Mouse (Mus musculus): ENCODE data around the gene Klhl26. TPM values are rescaled to one million over a fixed set of nuclear protein-coding genes. Genes with fewer than 3 reads are reported as not detected.

Gene Klhl26
- polyA plus RNA-seq, 1 experiment from 2014 or later: 37.5 TPM

- Histone ChIP-seq H3K4me3 (ENCODE audit: low read length) (no peak overlapping the region), H3K4me1 (ENCODE audit: control insufficient read depth, insufficient read depth, low read depth, low read length) (peaks cover 14% of the 10 kb centered on the region), H3K9ac (ENCODE audit: low read depth, low read length) (no peak overlapping the region), H3K27me3 (replicated peaks; ENCODE audit: control insufficient read depth, insufficient read depth, low read length) (no peaks in the 10 kb centered on the region), H3K4me2 (ENCODE audit: low read length) (no peak overlapping the region), H3K9me3 (ENCODE audit: control insufficient read depth, low read length) (no peaks in the 10 kb centered on the region), H3K36me3 (ENCODE audit: control insufficient read depth, insufficient read depth, low read length) (no peaks in the 10 kb centered on the region), H3K27ac (ENCODE audit: low read depth, low read length) (no peak overlapping the region)
- 93% methylated on average over 4 of the region's 4 CpGs for WGBS
- ATAC-seq: no peak
These were observed 33.4 kb downstream of the Klhl26 start for GRCm38 (mm10) chr8:70443326-70443725.

DNA sequence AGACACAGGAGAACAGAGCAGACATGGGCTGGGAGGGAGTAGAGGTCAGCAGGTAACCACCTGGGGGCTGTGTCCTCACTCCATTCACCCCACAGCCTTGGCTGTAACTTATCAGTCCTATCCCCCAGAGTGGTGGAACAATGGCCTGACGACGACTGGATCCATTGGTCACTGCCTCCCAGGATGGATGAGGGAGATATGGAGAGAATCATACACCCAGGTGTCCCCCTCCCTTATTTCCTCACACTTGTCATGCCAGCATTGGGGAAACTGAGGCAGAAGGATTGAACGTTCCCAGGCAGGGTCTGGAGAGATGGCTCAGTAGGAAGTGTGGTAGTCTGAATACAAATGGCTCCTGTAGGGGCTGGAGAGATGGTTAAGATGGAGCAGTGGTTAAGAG is 35.2 kb downstream of the Klhl26 start:
- ATAC-seq: no peak
- no peak overlapping the region for H3K27ac ChIP-seq (ENCODE audit: low read depth, low read length)
- H3K36me3 ChIP-seq (ENCODE audit: control insufficient read depth, insufficient read depth, low read length): no peaks in the 10 kb centered on the region
- H3K4me1 ChIP-seq (ENCODE audit: control insufficient read depth, insufficient read depth, low read depth, low read length): peaks cover 10% of the 10 kb centered on the region
- H3K4me3 ChIP-seq (ENCODE audit: low read length): no peak overlapping the region
- 70% methylated on average over 3 of the region's 3 CpGs for WGBS
- no peak overlapping the region for H3K4me2 ChIP-seq (ENCODE audit: low read length)
- H3K27me3 ChIP-seq (replicated peaks; ENCODE audit: control insufficient read depth, insufficient read depth, low read length): no peaks in the 10 kb centered on the region
- no peak overlapping the region for H3K9ac ChIP-seq (ENCODE audit: low read depth, low read length)
- no peaks in the 10 kb centered on the region for H3K9me3 ChIP-seq (ENCODE audit: control insufficient read depth, low read length)

- H3K9ac ChIP-seq (ENCODE audit: low read depth, low read length): peak overlapping the region; percentile 76; the same call in 1 of the 2 replicates
- H3K27ac ChIP-seq (ENCODE audit: low read depth, low read length): no peak overlapping the region
These were observed 36.5 kb downstream of the Klhl26 start for GRCm38 (mm10) chr8:70440246-70440645.

DNA sequence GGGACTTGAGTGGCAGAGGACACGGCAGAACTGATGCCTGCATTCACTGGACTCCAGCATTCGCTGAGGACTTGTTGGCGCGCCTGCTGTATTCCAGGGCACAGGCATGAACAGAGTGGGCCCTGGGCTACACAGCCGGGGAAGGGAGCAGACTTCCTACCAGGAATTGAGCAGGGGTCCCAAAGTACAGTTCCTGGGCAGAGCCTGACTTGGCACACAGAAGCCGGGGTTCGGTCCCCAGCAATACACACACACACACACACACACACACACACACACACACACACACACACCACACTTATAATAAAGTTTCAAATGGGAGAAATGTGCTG is 37.0 kb downstream of the Klhl26 start:
- no peak for ATAC-seq
- Histone ChIP-seq H3K27ac (ENCODE audit: low read depth, low read length) (peak overlapping the region; percentile 72), H3K4me1 (ENCODE audit: control insufficient read depth, insufficient read depth, low read depth, low read length) (peaks cover 10% of the 10 kb centered on the region), H3K27me3 (replicated peaks; ENCODE audit: control insufficient read depth, insufficient read depth, low read length) (no peaks in the 10 kb centered on the region), H3K4me3 (ENCODE audit: low read length) (peak overlapping the region; percentile 66), H3K9me3 (ENCODE audit: control insufficient read depth, low read length) (no peaks in the 10 kb centered on the region), H3K4me2 (ENCODE audit: low read length) (peak overlapping the region; percentile 79), H3K36me3 (ENCODE audit: control insufficient read depth, insufficient read depth, low read length) (no peaks in the 10 kb centered on the region), H3K9ac (ENCODE audit: low read depth, low read length) (peak overlapping the region; percentile 76)
- 6% methylated on average over 7 of the region's 7 CpGs for WGBS

More at GRCm38 (mm10) chr8:70440246-70440645, 36.5 kb downstream of the Klhl26 start:
- Histone ChIP-seq H3K36me3 (ENCODE audit: control insufficient read depth, insufficient read depth, low read length) (no peaks in the 10 kb centered on the region), H3K9me3 (ENCODE audit: control insufficient read depth, low read length) (no peaks in the 10 kb centered on the region), H3K4me2 (ENCODE audit: low read length) (peak overlapping the region; percentile 79), H3K27me3 (replicated peaks; ENCODE audit: control insufficient read depth, insufficient read depth, low read length) (no peaks in the 10 kb centered on the region), H3K4me3 (ENCODE audit: low read length) (peak overlapping the region; percentile 66), H3K4me1 (ENCODE audit: control insufficient read depth, insufficient read depth, low read depth, low read length) (peaks cover 10% of the 10 kb centered on the region)
- ATAC-seq: no peak
- 51% methylated on average over 3 of the region's 3 CpGs for whole genome bisulfite sequencing

DNA sequence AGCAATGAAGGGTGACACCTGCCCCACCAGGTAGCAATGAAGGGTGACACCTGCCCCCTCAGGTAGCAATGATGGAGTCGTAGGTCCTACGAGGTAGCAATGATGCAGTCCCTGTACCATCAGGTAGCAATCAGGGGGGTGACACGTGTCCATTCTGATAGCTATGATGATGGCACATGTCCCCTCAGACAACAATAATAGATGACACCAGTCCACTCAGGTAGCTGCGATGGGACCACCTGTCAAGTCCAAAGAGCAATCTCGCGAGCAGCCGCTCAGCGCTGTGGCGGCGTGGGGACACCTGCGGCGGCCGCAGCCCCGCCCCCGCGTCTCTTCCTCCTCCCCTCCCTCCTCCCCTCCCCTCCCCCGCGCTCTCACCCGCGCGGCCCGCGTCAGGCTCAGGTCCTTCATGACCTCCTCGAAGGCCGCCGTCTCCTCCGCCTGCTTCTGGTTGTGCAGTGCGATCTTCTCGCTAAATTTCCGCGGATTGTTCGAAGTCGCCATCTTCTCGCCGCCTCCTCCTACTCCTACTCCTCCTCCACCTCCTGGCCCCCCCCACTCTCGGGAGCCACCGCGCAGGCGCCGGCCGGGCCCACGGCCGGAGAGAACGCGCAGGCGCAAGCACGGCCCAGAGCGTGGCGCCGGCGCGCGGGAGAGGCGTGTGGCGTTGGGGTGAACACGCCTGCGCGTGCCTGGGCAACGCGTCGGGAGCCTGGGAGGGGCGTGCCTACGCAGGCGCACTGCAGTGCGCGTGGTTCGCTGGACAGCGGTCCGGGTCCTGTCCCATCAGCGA is 37.5 kb downstream of the Klhl26 start, which contains the start of gene Crtc1:
TSS of gene Crtc1 (minus strand) at position 525 of the 793 bp plus-strand sequence.
- no peaks in the 10 kb centered on the region for H3K27me3 ChIP-seq (replicated peaks; ENCODE audit: control insufficient read depth, insufficient read depth, low read length)

GRCm38 (mm10) chr8:70438423-70438822 is 38.3 kb downstream of the Klhl26 start:
- no peaks in the 10 kb centered on the region for H3K36me3 ChIP-seq (ENCODE audit: control insufficient read depth, insufficient read depth, low read length)
- H3K4me1 ChIP-seq (ENCODE audit: control insufficient read depth, insufficient read depth, low read depth, low read length): peaks cover 10% of the 10 kb centered on the region
- no peaks in the 10 kb centered on the region for H3K9me3 ChIP-seq (ENCODE audit: control insufficient read depth, low read length)
- peak overlapping the region; percentile 63 for H3K4me2 ChIP-seq (ENCODE audit: low read length)
- H3K27ac ChIP-seq (ENCODE audit: low read depth, low read length): no peak overlapping the region
- no peaks in the 10 kb centered on the region for H3K27me3 ChIP-seq (replicated peaks; ENCODE audit: control insufficient read depth, insufficient read depth, low read length)
- ATAC-seq: no peak
- H3K9ac ChIP-seq (ENCODE audit: low read depth, low read length): no peak overlapping the region
- H3K4me3 ChIP-seq (ENCODE audit: low read length): peak overlapping the region; percentile 66
- 91% methylated on average over 2 of the region's 2 CpGs for WGBS

More for the DNA sequence above, 37.5 kb downstream of the Klhl26 start, which contains the start of gene Crtc1:
- H3K9ac ChIP-seq (ENCODE audit: low read depth, low read length): peak within 1 kb of the TSS; percentile 76
- peak within 1 kb of the TSS; percentile 88 for H3K27ac ChIP-seq (ENCODE audit: low read depth, low read length)
- peak within 1 kb of the TSS; percentile 66 for H3K4me3 ChIP-seq (ENCODE audit: low read length)
- H3K36me3 ChIP-seq (ENCODE audit: control insufficient read depth, insufficient read depth, low read length): no peaks in the 10 kb centered on the region
- peak; percentile 98 for ATAC-seq
- H3K9me3 ChIP-seq (ENCODE audit: control insufficient read depth, low read length): no peaks in the 10 kb centered on the region
- WGBS: under 1% methylated on average over 60 of the region's 70 CpGs
- H3K4me1 ChIP-seq (ENCODE audit: control insufficient read depth, insufficient read depth, low read depth, low read length): peaks cover 10% of the 10 kb centered on the region
- H3K4me2 ChIP-seq (ENCODE audit: low read length): peak within 1 kb of the TSS; percentile 79

GRCm38 (mm10) chr8:70435156-70435555 is 41.6 kb downstream of the Klhl26 start:
- peaks cover 10% of the 10 kb centered on the region for H3K4me1 ChIP-seq (ENCODE audit: control insufficient read depth, insufficient read depth, low read depth, low read length)
- no peak for ATAC-seq
- no peak overlapping the region for H3K4me2 ChIP-seq (ENCODE audit: low read length)
- 87% methylated on average over 5 of the region's 5 CpGs for WGBS
- H3K4me3 ChIP-seq (ENCODE audit: low read length): no peak overlapping the region
- H3K27me3 ChIP-seq (replicated peaks; ENCODE audit: control insufficient read depth, insufficient read depth, low read length): no peaks in the 10 kb centered on the region
- H3K36me3 ChIP-seq (ENCODE audit: control insufficient read depth, insufficient read depth, low read length): no peaks in the 10 kb centered on the region
- no peaks in the 10 kb centered on the region for H3K9me3 ChIP-seq (ENCODE audit: control insufficient read depth, low read length)
- no peak overlapping the region for H3K27ac ChIP-seq (ENCODE audit: low read depth, low read length)
- H3K9ac ChIP-seq (ENCODE audit: low read depth, low read length): no peak overlapping the region

- ATAC-seq: no peak
- WGBS: 32% methylated on average over 4 of the region's 4 CpGs
- no peak overlapping the region for H3K4me3 ChIP-seq (ENCODE audit: low read length)
These were observed 43.7 kb downstream of the Klhl26 start for GRCm38 (mm10) chr8:70432991-70433536.

GRCm38 (mm10) chr8:70431213-70431612 is 45.6 kb downstream of the Klhl26 start:
- Histone ChIP-seq H3K9me3 (ENCODE audit: control insufficient read depth, low read length) (no peaks in the 10 kb centered on the region), H3K9ac (ENCODE audit: low read depth, low read length) (no peak overlapping the region), H3K4me3 (ENCODE audit: low read length) (no peak overlapping the region), H3K27me3 (replicated peaks; ENCODE audit: control insufficient read depth, insufficient read depth, low read length) (no peaks in the 10 kb centered on the region), H3K27ac (ENCODE audit: low read depth, low read length) (no peak overlapping the region), H3K4me1 (ENCODE audit: control insufficient read depth, insufficient read depth, low read depth, low read length) (no peaks in the 10 kb centered on the region), H3K4me2 (ENCODE audit: low read length) (no peak overlapping the region), H3K36me3 (ENCODE audit: control insufficient read depth, insufficient read depth, low read length) (no peaks in the 10 kb centered on the region)
- WGBS: 96% methylated on average over 4 of the region's 4 CpGs
- no peak for ATAC-seq

More at GRCm38 (mm10) chr8:70432991-70433536, 43.7 kb downstream of the Klhl26 start:
- no peaks in the 10 kb centered on the region for H3K27me3 ChIP-seq (replicated peaks; ENCODE audit: control insufficient read depth, insufficient read depth, low read length)
- no peak overlapping the region for H3K9ac ChIP-seq (ENCODE audit: low read depth, low read length)
- no peaks in the 10 kb centered on the region for H3K9me3 ChIP-seq (ENCODE audit: control insufficient read depth, low read length)
- no peaks in the 10 kb centered on the region for H3K36me3 ChIP-seq (ENCODE audit: control insufficient read depth, insufficient read depth, low read length)
- no peaks in the 10 kb centered on the region for H3K4me1 ChIP-seq (ENCODE audit: control insufficient read depth, insufficient read depth, low read depth, low read length)
- H3K4me2 ChIP-seq (ENCODE audit: low read length): no peak overlapping the region
- H3K27ac ChIP-seq (ENCODE audit: low read depth, low read length): no peak overlapping the region
